10 mouse cellular contexts compared by ENCODE assay signal in genomic region chr19:40395757-40396661, GRCm38 (mm10).
DNase-seq lines count a peak whose midpoint lies in the region; ATAC-seq and TF ChIP-seq lines count a peak whose summit lies in the region.
"Had no signal": no experiment of that assay in that cellular context is flagged by ENCODE, and none has a peak within 500 bp of the region (broad histone marks: within the 10 kb centered on the region; RNA-seq: fewer than 3 reads in every experiment).

No protein-coding gene starts in this region.

- no peaks in the 10 kb centered on the region for H3K9me3 ChIP-seq in kidney, postnatal 0 days (replicated peaks; ENCODE audit: low read length)
- H3K9me3 ChIP-seq in heart, embryonic 10.5 days, result no peaks in the 10 kb centered on the region
- H3K9me3 ChIP-seq: embryonic facial prominence, embryonic 12.5 days; liver, embryonic 15.5 days had no signal

- H3K4me3 ChIP-seq in kidney, postnatal 0 days (replicated peaks; ENCODE audit: low read depth, low read length), result no peak overlapping the region
- H3K4me3 ChIP-seq in heart, embryonic 10.5 days, result no peak overlapping the region
- H3K4me3 ChIP-seq: embryonic facial prominence, embryonic 12.5 days; liver, embryonic 15.5 days had no signal

- H3K4me1 ChIP-seq in kidney, postnatal 0 days (replicated peaks; ENCODE audit: insufficient read depth, low read length), result no peaks in the 10 kb centered on the region; the same call in none of the 2 replicates
- peaks cover 26% of the 10 kb centered on the region for H3K4me1 ChIP-seq in heart, embryonic 10.5 days

- no peak overlapping the region for H3K4me2 ChIP-seq in kidney, postnatal 0 days (ENCODE audit: low read length)
- H3K4me2 ChIP-seq: embryonic facial prominence, embryonic 12.5 days; liver, embryonic 15.5 days had no signal

- ATAC-seq in kidney, postnatal 0 days (replicated peaks; ENCODE audit: low FRiP score, low read depth), result no peak

- H3K27ac ChIP-seq in kidney, postnatal 0 days, result peak overlapping the region; percentile 83
- peak overlapping the region; percentile 65; the same call in 1 of the 2 replicates for H3K27ac ChIP-seq in heart, embryonic 10.5 days
- H3K27ac ChIP-seq: liver, embryonic 15.5 days had no signal

- DNase-seq in kidney, postnatal 0 days (ENCODE audit: low spot score), result peak; percentile 28
- DNase-seq in kidney, adult 9 months, result no peak
- DNase-seq in cerebellum, adult 18-20 months, result peak; percentile 71 to 74
- DNase-seq in heart, embryonic 10.5 days (ENCODE audit: low spot score), result no peak
- peak; percentile 24 to 32 for DNase-seq in lung, postnatal 4 days
- DNase-seq in urinary bladder, postnatal 36 days (ENCODE audit: low spot score in 2 of 2), result no peak
- DNase-seq in ovary, postnatal 10 days (ENCODE audit: low spot score), result no peak
- no peak for DNase-seq in layer of hippocampus, postnatal 10 days (ENCODE audit: low spot score in 2 of 2)

- TF ChIP-seq CTCF in kidney, postnatal 0 days (IDR thresholded peaks at IDR 0.05; ENCODE audit: low read depth), result no peak

- no peaks in the 10 kb centered on the region; the same call in 1 of the 2 replicates for H3K36me3 ChIP-seq in kidney, postnatal 0 days (ENCODE audit: insufficient read depth, low read length)
- H3K36me3 ChIP-seq in heart, embryonic 10.5 days, result peaks cover 26% of the 10 kb centered on the region
- H3K36me3 ChIP-seq: embryonic facial prominence, embryonic 12.5 days had no signal

- 65% methylated on average over 14 of the region's 14 CpGs for WGBS in kidney, postnatal 0 days
- 73% methylated on average over 14 of the region's 14 CpGs for WGBS in heart, embryonic 10.5 days

- H3K27me3 ChIP-seq in kidney, postnatal 0 days (ENCODE audit: insufficient read depth, low read length), result no peaks in the 10 kb centered on the region
- H3K27me3 ChIP-seq in heart, embryonic 10.5 days (ENCODE audit: insufficient read depth, poor library complexity, severe bottlenecking), result no peaks in the 10 kb centered on the region
- H3K27me3 ChIP-seq: embryonic facial prominence, embryonic 12.5 days; liver, embryonic 15.5 days had no signal

- no peak overlapping the region for H3K9ac ChIP-seq in kidney, postnatal 0 days (ENCODE audit: low read depth, low read length)
- H3K9ac ChIP-seq: embryonic facial prominence, embryonic 12.5 days; liver, embryonic 15.5 days had no signal

Comparison
In these comparisons a context has a peak if more than half of its experiments do, and no peak if none do; other contexts are left out.
1. DNase-seq: peak in kidney, postnatal 0 days (single experiment), cerebellum, adult 18-20 months (2 of 2) and lung, postnatal 4 days (2 of 2); none in kidney, adult 9 months (single experiment), heart, embryonic 10.5 days (single experiment), urinary bladder, postnatal 36 days (0 of 2), ovary, postnatal 10 days (single experiment) and layer of hippocampus, postnatal 10 days (0 of 2).